Mouse (Mus musculus) neural tube, embryonic 11.5 days (tissue): ENCODE data around the gene Prok1. TPM values are rescaled to one million over a fixed set of nuclear protein-coding genes. Genes with fewer than 3 reads are reported as not detected.

Experiments used
- ATAC-seq: fragments of 200-750 bp; cut with Nextera tagmentation; 2 replicates; pipeline ENCODE4 v1.8.0; 2017; ENCODE audit warnings: moderate number of reproducible peaks, mild to moderate bottlenecking, moderate TSS enrichment, moderate library complexity; ENCODE audit not compliant: insufficient read depth, low FRiP score, low TSS enrichment
- DNase-seq: peaks from one replicate; pipeline ENCODE4 v3.0.0-alpha.2; 2015; ENCODE audit warnings: low spot score
- H3K27ac ChIP-seq: fragments of 300-500 bp; sonication (generic); 2 replicates; pipeline ENCODE4 v1.5.1; 2014; ENCODE audit warnings: low read depth, mild to moderate bottlenecking, low read length
- H3K27me3 ChIP-seq: fragments of 300-500 bp; sonication (generic); 2 replicates; pipeline ENCODE4 v1.6.1; 2014; ENCODE audit warnings: mild to moderate bottlenecking, low read length, mixed read lengths; ENCODE audit not compliant: control insufficient read depth, insufficient read depth
- H3K36me3 ChIP-seq: fragments of 300-500 bp; sonication (generic); 2 replicates; pipeline ENCODE4 v1.6.1; 2014; ENCODE audit warnings: mild to moderate bottlenecking, low read length, moderate library complexity, mixed read lengths; ENCODE audit not compliant: control insufficient read depth, insufficient read depth
- H3K4me1 ChIP-seq: fragments of 300-500 bp; sonication (generic); 2 replicates; pipeline ENCODE4 v1.6.1; 2014; ENCODE audit warnings: low read length, mixed read lengths; ENCODE audit not compliant: control insufficient read depth, insufficient read depth
- H3K4me2 ChIP-seq: fragments of 300-500 bp; sonication (generic); 2 replicates; pipeline ENCODE4 v1.6.1; 2014; ENCODE audit warnings: low read depth, mild to moderate bottlenecking, moderate library complexity
- H3K4me3 ChIP-seq: fragments of 300-500 bp; sonication (generic); 2 replicates; pipeline ENCODE4 v1.5.1; 2014; ENCODE audit warnings: low read depth, low read length
- H3K9ac ChIP-seq: fragments of 300-500 bp; sonication (generic); 2 replicates; pipeline ENCODE4 v1.6.1; 2014; ENCODE audit warnings: mild to moderate bottlenecking, low read length
- H3K9me3 ChIP-seq: fragments of 300-500 bp; sonication (generic); 2 replicates; pipeline ENCODE4 v1.6.1; 2016; ENCODE audit warnings: low read length; ENCODE audit not compliant: control insufficient read depth
- WGBS: fragments of 180-500 bp; shearing (Covaris S2); extraction: QIAGEN DNeasy Blood & Tissue Kit; methylation state at CpG from one replicate; pipeline ENCODE4 v1.1.7; 2014; 5-methylcytosine and 5-hydroxymethylcytosine counted together
- polyA plus RNA-seq: library from polyadenylated mRNA; unstranded; fragments of >200 nt; fragmentation: Nextera tagmentation; extraction: Ambion mirVana; gene quantifications from 2 replicates; pipeline ENCODE4 v1.2.1, GENCODE M21; 2014

The Prok1 gene
- polyA plus RNA-seq, result not detected in 2 replicates

GRCm38 (mm10) chr3:107239607-107240006, at the start of gene Prok1:
Gene Prok1 (minus strand): TSS chr3:107239707.
- H3K4me1 ChIP-seq, result no peaks in the 10 kb centered on the region
- no peak within 1 kb of the TSS for H3K4me2 ChIP-seq
- DNase-seq (no peak), ATAC-seq (no peak)
- H3K4me3 ChIP-seq, result no peak within 1 kb of the TSS
- WGBS, result 92% methylated on average over 9 of the region's 9 CpGs
- H3K36me3 ChIP-seq, result no peaks in the 10 kb centered on the region
- H3K27ac ChIP-seq, result no peak within 1 kb of the TSS
- no peaks in the 10 kb centered on the region for H3K9me3 ChIP-seq
- H3K9ac ChIP-seq, result no peak within 1 kb of the TSS
- H3K27me3 ChIP-seq, result no peaks in the 10 kb centered on the region

DNA sequence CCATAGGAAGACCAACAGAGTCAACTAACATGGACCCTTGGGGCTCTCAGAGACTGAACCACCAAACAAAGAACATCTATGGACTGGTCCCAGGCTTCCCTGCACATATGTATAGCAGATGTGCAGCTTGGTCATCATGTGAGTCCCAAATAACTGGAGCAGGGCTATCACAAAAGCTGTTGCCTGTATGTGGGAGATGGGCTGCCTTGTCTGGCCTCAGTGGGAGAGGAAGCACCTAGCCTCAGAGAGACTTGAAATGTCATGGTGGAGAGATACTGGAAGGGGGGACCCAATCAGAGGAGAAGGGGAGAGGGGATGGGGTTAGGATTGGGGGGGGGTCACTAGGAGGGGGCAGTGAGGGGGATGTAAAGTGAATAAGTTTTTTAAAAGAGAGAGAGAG, 47.8 kb upstream of the Prok1 start:
- no peak overlapping the region for H3K27ac ChIP-seq
- peaks cover 1% of the 10 kb centered on the region; the same call in 1 of the 2 replicates for H3K36me3 ChIP-seq
- H3K27me3 ChIP-seq, result no peaks in the 10 kb centered on the region
- H3K9me3 ChIP-seq, result no peaks in the 10 kb centered on the region
- H3K4me3 ChIP-seq, result no peak overlapping the region
- no peaks in the 10 kb centered on the region for H3K4me1 ChIP-seq
- H3K9ac ChIP-seq, result no peak overlapping the region
- H3K4me2 ChIP-seq, result no peak overlapping the region
- no peak for ATAC-seq
- DNase-seq, result no peak

DNA sequence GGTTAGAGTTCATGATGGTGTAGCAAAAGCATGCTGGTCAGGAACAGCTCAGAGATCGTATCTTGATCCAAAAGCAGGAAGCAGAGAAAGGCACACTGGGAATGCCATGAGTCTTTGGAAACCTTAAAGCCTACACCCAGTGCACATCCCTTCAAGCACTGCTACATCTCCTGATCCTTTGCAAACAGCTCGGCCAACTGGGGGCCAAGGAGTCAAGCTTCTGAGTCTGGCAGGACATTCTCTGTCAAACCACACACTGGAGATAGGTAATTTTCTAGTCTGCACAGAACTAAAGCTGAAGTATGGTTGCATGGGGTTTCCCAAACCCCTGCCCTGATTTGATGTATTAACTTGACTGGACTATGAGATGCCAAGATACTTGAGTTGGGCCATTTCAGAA, 46.6 kb upstream of the Prok1 start:
- H3K4me3 ChIP-seq, result no peak overlapping the region
- no peaks in the 10 kb centered on the region for H3K27me3 ChIP-seq
- H3K4me1 ChIP-seq, result no peaks in the 10 kb centered on the region
- H3K27ac ChIP-seq, result no peak overlapping the region
- 84% methylated on average over 2 of the region's 2 CpGs for WGBS
- no peak overlapping the region for H3K4me2 ChIP-seq
- DNase-seq (no peak), ATAC-seq (no peak)
- H3K9ac ChIP-seq, result no peak overlapping the region
- no peaks in the 10 kb centered on the region for H3K9me3 ChIP-seq
- H3K36me3 ChIP-seq, result peaks cover 2% of the 10 kb centered on the region; the same call in 1 of the 2 replicates

DNA sequence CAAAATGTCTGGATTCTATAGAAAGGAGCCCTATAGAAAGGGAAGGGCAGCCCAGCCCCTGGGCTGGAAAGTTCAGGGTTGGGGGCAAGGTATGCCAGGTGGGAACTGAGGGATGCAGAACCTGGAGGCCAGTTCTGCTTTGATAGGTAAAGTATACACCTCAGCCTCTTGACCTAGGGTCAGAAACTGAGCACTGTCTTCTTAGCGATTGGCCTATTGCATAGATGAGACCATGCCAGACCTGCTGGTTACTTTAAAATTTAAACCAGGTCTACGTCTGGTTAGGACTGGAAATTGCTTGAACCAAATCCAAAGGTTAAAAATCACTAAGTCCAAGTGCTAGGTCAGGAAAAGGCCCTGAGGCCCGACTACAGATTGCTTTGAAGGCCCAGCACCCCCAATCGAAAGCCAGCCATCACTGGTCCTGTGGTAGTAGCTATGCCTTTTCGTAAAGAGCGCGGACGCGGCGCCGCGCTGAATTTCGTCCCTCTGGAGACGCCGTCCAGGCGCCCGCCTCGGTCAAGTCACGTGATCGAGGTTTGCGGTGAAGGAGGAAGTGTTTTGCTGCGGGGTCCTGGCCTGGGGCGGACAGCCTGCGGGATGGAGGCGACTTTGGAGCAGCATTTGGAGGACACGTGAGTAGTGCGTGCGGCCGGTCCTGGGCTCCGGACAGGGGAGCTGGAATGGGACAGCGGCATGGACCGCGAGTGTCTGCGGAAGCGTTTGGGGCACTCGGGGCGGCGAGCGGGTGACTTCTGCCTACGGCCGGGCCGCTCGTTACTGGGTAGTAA, 39.2 kb upstream of the Prok1 start, which contains the start of gene Lamtor5:
Lamtor5 (plus strand) TSS at position 380 of the 791 bp plus-strand sequence.
- H3K27ac ChIP-seq, result no peak within 1 kb of the TSS
- H3K9ac ChIP-seq, result peak within 1 kb of the TSS; percentile 76
- peak; percentile 93 for ATAC-seq
- H3K4me1 ChIP-seq, result peaks cover 9% of the 10 kb centered on the region; the same call in 1 of the 2 replicates
- H3K4me2 ChIP-seq, result peak within 1 kb of the TSS; percentile 69
- peak within 1 kb of the TSS; percentile 87 for H3K4me3 ChIP-seq
- H3K36me3 ChIP-seq, result 0 out of 2 replicates have a peak, but pooled peaks cover 2% of the 10 kb centered on the region
- WGBS, result 3% methylated on average over 43 of the region's 43 CpGs
- no peaks in the 10 kb centered on the region for H3K9me3 ChIP-seq
- no peaks in the 10 kb centered on the region for H3K27me3 ChIP-seq
- DNase-seq, result peak; percentile 92

GRCm38 (mm10) chr3:107276626-107277025, 37.1 kb upstream of the Prok1 start:
- Histone ChIP-seq H3K4me1 (peaks cover 9% of the 10 kb centered on the region; the same call in 1 of the 2 replicates), H3K36me3 (no peaks in the 10 kb centered on the region), H3K4me3 (no peak overlapping the region), H3K9me3 (no peaks in the 10 kb centered on the region), H3K4me2 (no peak overlapping the region), H3K9ac (no peak overlapping the region), H3K27ac (no peak overlapping the region), H3K27me3 (no peaks in the 10 kb centered on the region)
- no peak for DNase-seq
- no peak for ATAC-seq
- WGBS, result 89% methylated on average over 3 of the region's 3 CpGs

GRCm38 (mm10) chr3:107275996-107276395, 36.5 kb upstream of the Prok1 start:
- Histone ChIP-seq H3K36me3 (no peaks in the 10 kb centered on the region), H3K4me1 (peaks cover 9% of the 10 kb centered on the region; the same call in 1 of the 2 replicates), H3K4me2 (no peak overlapping the region), H3K9ac (no peak overlapping the region), H3K27ac (no peak overlapping the region), H3K27me3 (no peaks in the 10 kb centered on the region), H3K4me3 (no peak overlapping the region), H3K9me3 (no peaks in the 10 kb centered on the region)
- no peak for ATAC-seq
- no peak for DNase-seq
- WGBS, result 56% methylated on average over 4 of the region's 4 CpGs

DNA sequence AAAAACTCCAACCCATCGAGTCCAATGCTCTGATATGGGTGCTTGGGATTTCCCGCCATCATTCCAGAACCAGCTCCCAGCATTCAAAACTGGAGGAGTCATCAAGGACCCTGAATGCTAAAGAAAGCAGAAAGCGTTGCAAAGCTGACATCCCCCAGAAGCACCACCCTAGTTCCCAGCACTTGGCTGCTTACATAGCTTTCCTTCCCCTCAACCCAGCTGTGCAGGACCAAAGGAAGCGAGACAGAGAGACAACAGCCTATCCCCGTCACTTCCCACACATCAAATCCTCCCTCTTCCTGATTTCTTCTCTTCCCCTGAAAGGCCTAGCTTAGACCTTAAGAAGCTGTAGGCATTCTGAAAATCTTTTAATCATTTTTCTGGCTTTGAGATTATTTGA, 35.8 kb upstream of the Prok1 start:
- Histone ChIP-seq H3K4me2 (no peak overlapping the region), H3K9me3 (no peaks in the 10 kb centered on the region), H3K4me3 (no peak overlapping the region), H3K27ac (no peak overlapping the region), H3K9ac (no peak overlapping the region; the same call in 1 of the 2 replicates), H3K4me1 (peaks cover 7% of the 10 kb centered on the region; the same call in 1 of the 2 replicates), H3K36me3 (no peaks in the 10 kb centered on the region), H3K27me3 (no peaks in the 10 kb centered on the region)
- DNase-seq, result no peak
- ATAC-seq, result no peak
- WGBS, result 63% methylated on average over 5 of the region's 5 CpGs

DNA sequence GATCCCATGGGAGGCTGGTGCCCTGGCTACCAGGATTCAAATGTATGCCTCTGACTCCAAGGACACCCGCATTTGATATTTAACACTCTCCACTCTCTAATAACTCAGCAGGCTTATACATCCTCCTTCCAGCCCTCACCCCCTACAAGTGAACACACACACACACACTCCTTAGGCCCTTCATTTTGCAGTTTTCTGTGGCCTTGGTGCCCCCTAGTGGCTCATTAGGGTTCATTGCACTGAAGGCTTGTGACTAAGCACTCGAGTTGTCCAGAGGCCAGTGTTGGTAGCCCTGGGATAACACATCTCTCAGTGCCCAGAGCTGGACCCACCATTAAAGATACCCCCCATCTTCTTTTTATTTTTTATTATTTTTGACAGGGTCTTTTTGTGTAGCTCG, 34.3 kb upstream of the Prok1 start:
- ATAC-seq (peak; percentile 51), DNase-seq (peak; percentile 68)
- Histone ChIP-seq H3K9me3 (no peaks in the 10 kb centered on the region), H3K27me3 (no peaks in the 10 kb centered on the region), H3K9ac (no peak overlapping the region), H3K4me2 (no peak overlapping the region), H3K4me3 (no peak overlapping the region), H3K36me3 (no peaks in the 10 kb centered on the region), H3K27ac (no peak overlapping the region), H3K4me1 (no peaks in the 10 kb centered on the region)
- WGBS, result 15% methylated on average over 3 of the region's 3 CpGs

- Histone ChIP-seq H3K4me1 (no peaks in the 10 kb centered on the region), H3K36me3 (no peaks in the 10 kb centered on the region), H3K27me3 (no peaks in the 10 kb centered on the region), H3K4me2 (no peak overlapping the region), H3K4me3 (no peak overlapping the region), H3K9me3 (no peaks in the 10 kb centered on the region), H3K27ac (no peak overlapping the region), H3K9ac (no peak overlapping the region)
- ATAC-seq, result no peak
- DNase-seq, result no peak
- WGBS, result 92% methylated on average over 3 of the region's 3 CpGs
Observed at GRCm38 (mm10) chr3:107272433-107272832, 32.9 kb upstream of the Prok1 start.
